Mouse (Mus musculus): ENCODE data around the gene Crybg2.

DNA sequence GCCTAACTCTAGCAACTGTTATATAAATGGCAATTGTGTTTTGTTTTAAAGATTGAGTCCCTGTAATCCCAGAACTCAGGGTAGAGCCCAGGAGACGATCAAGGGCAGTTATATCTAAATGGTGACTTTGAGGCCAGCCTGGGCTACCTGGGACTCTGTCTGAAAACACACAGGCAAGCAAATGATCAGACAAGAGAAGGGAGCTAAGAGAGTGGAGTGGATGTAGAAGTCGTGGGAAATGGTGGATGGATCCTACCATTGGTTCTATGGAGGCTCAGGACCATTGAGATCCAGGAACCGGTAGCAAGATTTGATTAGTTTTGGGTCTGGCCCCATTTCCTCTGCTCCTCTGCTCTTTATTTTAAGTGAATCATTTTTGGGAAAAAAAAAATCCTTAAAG, 35.5 kb downstream of the Crybg2 start:
- TF ChIP-seq CTCF (IDR thresholded peaks at IDR 0.05; ENCODE audit: low read depth) = no peak
- TF ChIP-seq EP300 (IDR thresholded peaks at IDR 0.05; ENCODE audit: low read depth) = no peak
